Mouse (Mus musculus) liver, adult 2 months (tissue): Measurements from ENCODE around the gene Pdia5.

ENCODE experiments used
- CTCF ChIP-seq: fragments of 200-500 bp; IDR thresholded peaks from 2 replicates; pipeline ENCODE4 v1.5.1; 2011; ENCODE audit warnings: low read depth, low read length, control low read depth
- POLR2A ChIP-seq: fragments of 200-500 bp; IDR thresholded peaks from 2 replicates; pipeline ENCODE4 v1.6.1; 2011; ENCODE audit warnings: low read length, control low read depth; ENCODE audit not compliant: insufficient read depth; ENCODE audit errors: extremely low read depth

GRCm38 (mm10) chr16:35489066-35489718, 1.5 kb downstream of the Pdia5 start:
- TF ChIP-seq POLR2A = no peak
- TF ChIP-seq CTCF = no peak
